Mouse (Mus musculus) 3134 (cell line): ENCODE data around the gene Stk33.

ENCODE experiments used
- DNase-seq: peaks from one replicate; pipeline ENCODE4 v3.0.0-alpha.2; 2011; ENCODE audit warnings: low spot score; ENCODE audit not compliant: insufficient read length; ENCODE audit errors: extremely low read depth

Gene Stk33

GRCm38 (mm10) chr7:109358435-109359187, 80.3 kb downstream of the Stk33 start:
- no peak for DNase-seq

- DNase-seq, result no peak
Observed at GRCm38 (mm10) chr7:109357877-109358276, 81.0 kb downstream of the Stk33 start.

GRCm38 (mm10) chr7:109347241-109347640, 91.6 kb downstream of the Stk33 start:
- DNase-seq, result no peak

GRCm38 (mm10) chr7:109331722-109332121, 107.2 kb downstream of the Stk33 start:
- DNase-seq, result no peak

- no peak for DNase-seq
Observed at GRCm38 (mm10) chr7:109328772-109329171, 110.1 kb downstream of the Stk33 start.

- DNase-seq, result no peak
Observed at GRCm38 (mm10) chr7:109326813-109327212, 112.1 kb downstream of the Stk33 start.

GRCm38 (mm10) chr7:109325731-109326130, 113.2 kb downstream of the Stk33 start:
- no peak for DNase-seq

GRCm38 (mm10) chr7:109325169-109325568, 113.7 kb downstream of the Stk33 start:
- DNase-seq, result no peak

- no peak for DNase-seq
Observed at GRCm38 (mm10) chr7:109309506-109309905, 129.4 kb downstream of the Stk33 start.

- DNase-seq, result no peak
Observed at GRCm38 (mm10) chr7:109295807-109296206, 143.1 kb downstream of the Stk33 start.

GRCm38 (mm10) chr7:109295351-109295750, 143.5 kb downstream of the Stk33 start:
- no peak for DNase-seq

GRCm38 (mm10) chr7:109290501-109290900, 148.4 kb downstream of the Stk33 start:
- no peak for DNase-seq

GRCm38 (mm10) chr7:109289106-109289505, 149.8 kb downstream of the Stk33 start:
- no peak for DNase-seq

- DNase-seq, result no peak
Observed at GRCm38 (mm10) chr7:109282106-109282505, 156.8 kb downstream of the Stk33 start.

- DNase-seq, result no peak
Observed at GRCm38 (mm10) chr7:109276622-109277021, 162.3 kb downstream of the Stk33 start.

- no peak for DNase-seq
Observed at GRCm38 (mm10) chr7:109275901-109276300, 163.0 kb downstream of the Stk33 start.

- no peak for DNase-seq
Observed at GRCm38 (mm10) chr7:109275151-109275550, 163.7 kb downstream of the Stk33 start.

GRCm38 (mm10) chr7:109274289-109274688, 164.6 kb downstream of the Stk33 start:
- no peak for DNase-seq

- DNase-seq, result no peak
Observed at GRCm38 (mm10) chr7:109269046-109269445, 169.8 kb downstream of the Stk33 start.

- DNase-seq, result no peak
Observed at GRCm38 (mm10) chr7:109267370-109267769, 171.5 kb downstream of the Stk33 start.

GRCm38 (mm10) chr7:109266181-109266580, 172.7 kb downstream of the Stk33 start:
- DNase-seq, result no peak

GRCm38 (mm10) chr7:109265606-109266005, 173.3 kb downstream of the Stk33 start:
- no peak for DNase-seq
